Mouse (Mus musculus) ES-Bruce4 (cell line): ENCODE data around the gene Syt16. TPM values are rescaled to one million over a fixed set of nuclear protein-coding genes. Genes with fewer than 3 reads are reported as not detected.

ENCODE experiments used
- H3K27ac ChIP-seq: 2 replicates; pipeline ENCODE4 v1.5.1; 2012; ENCODE audit warnings: low read length, inconsistent platforms; ENCODE audit not compliant: insufficient read depth
- H3K27me3 ChIP-seq: 2 replicates; pipeline ENCODE4 v1.6.1; 2012; ENCODE audit warnings: mild to moderate bottlenecking, low read length, inconsistent platforms; ENCODE audit not compliant: control insufficient read depth, poor library complexity, insufficient read depth, severe bottlenecking
- H3K36me3 ChIP-seq: 2 replicates; pipeline ENCODE4 v1.6.1; 2012; ENCODE audit warnings: inconsistent platforms, mild to moderate bottlenecking, low read length, moderate library complexity; ENCODE audit not compliant: control insufficient read depth, poor library complexity, insufficient read depth, severe bottlenecking
- H3K4me1 ChIP-seq: one replicate; pipeline ENCODE4 v1.8.1; 2011; ENCODE audit warnings: low read length; ENCODE audit not compliant: control insufficient read depth, insufficient read depth
- H3K4me3 ChIP-seq: 2 replicates; pipeline ENCODE4 v1.5.1; 2011; ENCODE audit warnings: low read depth, mild to moderate bottlenecking, low read length
- H3K9ac ChIP-seq: 2 replicates; pipeline ENCODE4 v1.6.1; 2012; ENCODE audit warnings: low read depth, mild to moderate bottlenecking, inconsistent platforms; ENCODE audit not compliant: poor library complexity, severe bottlenecking
- H3K9me3 ChIP-seq: replicated peaks from 2 replicates; pipeline ENCODE4 v1.6.1; 2012; ENCODE audit warnings: mild to moderate bottlenecking, low read length, inconsistent platforms; ENCODE audit not compliant: control insufficient read depth, poor library complexity, insufficient read depth, severe bottlenecking
- CTCF ChIP-seq: IDR thresholded peaks from one replicate; pipeline ENCODE4 v1.8.1; 2011; ENCODE audit warnings: low read depth, low read length
- EP300 ChIP-seq: IDR thresholded peaks from 2 replicates; pipeline ENCODE4 v1.6.1; 2011; ENCODE audit warnings: low read depth, low read length; ENCODE audit not compliant: insufficient read depth
- POLR2A ChIP-seq: IDR thresholded peaks from one replicate; pipeline ENCODE4 v1.8.1; 2011; ENCODE audit warnings: low read length; ENCODE audit not compliant: insufficient read depth
- polyA plus RNA-seq: library from polyadenylated mRNA; stranded (reverse); fragments of >200 nt; gene quantifications from 2 replicates; pipeline ENCODE4 v1.2.4, GENCODE M21; 2011; ENCODE audit warnings: low read depth; ENCODE audit not compliant: missing spikeins, insufficient read depth, insufficient read length

Syt16 gene
- not detected in 2 replicates for polyA plus RNA-seq

DNA sequence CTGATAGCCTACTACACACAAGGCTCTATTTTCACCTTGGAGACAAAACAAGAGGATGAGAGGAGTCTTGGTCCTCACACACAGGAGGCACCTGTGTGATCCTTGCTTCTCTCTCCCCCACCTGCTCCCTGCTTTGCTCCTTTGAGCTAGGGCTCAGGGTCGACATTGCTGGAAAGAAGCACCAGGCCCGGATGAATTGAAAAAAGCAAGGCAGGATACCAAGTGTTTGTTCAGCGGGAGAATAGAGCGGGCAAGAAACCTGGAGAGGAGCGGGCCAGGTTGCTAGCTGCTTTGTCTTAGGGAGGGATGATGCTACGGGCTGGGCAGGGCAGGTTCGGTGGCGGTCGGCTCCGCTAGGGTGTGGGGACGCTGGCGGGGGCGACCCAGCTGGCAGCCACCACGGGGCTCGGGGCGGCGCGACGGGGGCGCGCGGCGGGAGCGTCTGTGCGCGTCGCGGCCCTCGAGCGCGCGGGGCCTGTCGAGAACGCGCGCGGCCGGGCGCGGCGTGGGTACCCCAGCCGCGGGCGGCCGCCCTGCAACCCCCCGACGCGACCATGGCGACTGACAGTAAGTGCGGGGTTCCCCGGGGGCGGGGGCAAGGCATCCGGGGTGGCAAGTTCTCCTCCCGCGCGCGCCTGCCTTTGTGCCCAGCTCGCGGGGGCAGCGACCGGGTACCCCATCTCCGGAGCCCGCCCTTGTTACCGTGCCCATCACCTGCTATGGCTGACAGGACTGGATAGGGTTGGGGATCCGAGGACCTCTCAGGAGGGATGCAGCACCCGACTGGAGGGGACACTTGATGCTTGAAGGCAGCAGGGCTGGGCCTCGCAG is at the start of gene Syt16:
Gene Syt16 (plus strand): TSS at position 365 of the 831 bp plus-strand sequence.
- no peak within 1 kb of the TSS for H3K27ac ChIP-seq
- no peaks in the 10 kb centered on the region for H3K36me3 ChIP-seq
- TF ChIP-seq CTCF (no peak), POLR2A (no peak), EP300 (no peak)
- H3K9me3 ChIP-seq: no peaks in the 10 kb centered on the region
- H3K27me3 ChIP-seq: peaks cover 4% of the 10 kb centered on the region
- H3K4me1 ChIP-seq: no peaks in the 10 kb centered on the region
- peak within 1 kb of the TSS; percentile 68 for H3K4me3 ChIP-seq
- H3K9ac ChIP-seq: peak within 1 kb of the TSS; percentile 35

DNA sequence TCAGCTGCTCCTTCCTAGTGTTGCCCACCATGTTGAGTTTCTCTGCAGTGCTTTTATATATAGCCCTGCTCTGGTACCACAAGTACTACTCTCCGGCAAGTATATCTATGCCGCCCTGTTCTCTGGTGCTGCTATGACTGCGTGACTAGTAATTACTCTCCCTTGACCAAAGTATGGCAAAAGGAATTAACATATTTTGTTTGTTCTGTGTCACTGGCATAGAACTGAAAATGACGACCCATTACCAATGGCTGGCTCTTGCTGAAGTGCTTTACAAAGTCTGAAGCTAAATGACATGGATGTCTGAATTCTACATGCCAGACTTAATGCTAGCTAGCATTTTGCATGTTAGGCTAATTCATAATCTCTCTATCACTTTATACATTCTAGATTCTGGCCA is 49.0 kb upstream of the Syt16 start:
- Histone ChIP-seq H3K9me3 (no peaks in the 10 kb centered on the region), H3K27ac (no peak overlapping the region), H3K27me3 (no peaks in the 10 kb centered on the region), H3K36me3 (peaks cover 10% of the 10 kb centered on the region), H3K9ac (no peak overlapping the region), H3K4me1 (no peaks in the 10 kb centered on the region), H3K4me3 (peak overlapping the region; percentile 44; the same call in 1 of the 2 replicates)
- TF ChIP-seq EP300 (no peak), POLR2A (no peak), CTCF (no peak)

DNA sequence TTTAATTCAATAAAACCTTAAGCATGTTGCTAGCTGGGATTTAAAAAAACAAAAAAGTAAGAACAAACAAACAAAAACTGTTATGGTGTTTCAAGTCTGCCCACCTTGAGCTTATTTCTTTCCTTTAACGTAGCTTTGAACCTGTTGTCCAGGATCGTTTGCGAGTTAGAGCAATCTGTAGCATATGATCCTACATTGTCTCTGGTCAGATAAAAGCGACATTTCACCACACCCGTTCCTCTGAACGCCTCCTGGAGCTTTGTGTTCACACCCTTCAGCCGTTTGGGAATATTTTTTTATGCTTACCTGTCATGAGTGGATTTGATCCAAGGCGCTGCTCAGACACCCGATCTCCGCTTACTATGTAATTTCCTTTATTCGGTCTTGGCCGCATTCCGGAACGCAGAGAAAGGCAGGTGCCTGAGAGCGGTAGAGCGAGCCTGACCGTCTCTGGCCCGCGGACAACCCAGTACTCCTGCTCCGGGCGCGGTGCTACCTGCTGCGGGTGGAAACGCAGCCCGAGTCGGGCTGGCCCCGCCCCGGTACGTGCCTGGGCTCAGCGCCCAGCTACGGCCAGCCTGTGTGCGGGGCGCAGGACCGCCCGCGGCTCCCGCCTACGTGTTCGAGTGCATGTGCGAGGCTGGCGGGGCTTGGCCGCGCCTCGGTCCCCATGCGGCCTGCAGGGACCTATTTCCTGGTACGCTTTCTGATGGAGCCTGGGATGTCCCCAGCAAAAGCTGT is 48.0 kb upstream of the Syt16 start:
- H3K9me3 ChIP-seq: no peaks in the 10 kb centered on the region
- peaks cover 3% of the 10 kb centered on the region for H3K36me3 ChIP-seq
- H3K9ac ChIP-seq: peak overlapping the region; percentile 80
- peak overlapping the region; percentile 57 for H3K4me3 ChIP-seq
- H3K27me3 ChIP-seq: no peaks in the 10 kb centered on the region
- TF ChIP-seq EP300 (peak; percentile 58; the same call in 1 of the 2 replicates), POLR2A (no peak), CTCF (no peak)
- H3K27ac ChIP-seq: no peak overlapping the region
- H3K4me1 ChIP-seq: no peaks in the 10 kb centered on the region

DNA sequence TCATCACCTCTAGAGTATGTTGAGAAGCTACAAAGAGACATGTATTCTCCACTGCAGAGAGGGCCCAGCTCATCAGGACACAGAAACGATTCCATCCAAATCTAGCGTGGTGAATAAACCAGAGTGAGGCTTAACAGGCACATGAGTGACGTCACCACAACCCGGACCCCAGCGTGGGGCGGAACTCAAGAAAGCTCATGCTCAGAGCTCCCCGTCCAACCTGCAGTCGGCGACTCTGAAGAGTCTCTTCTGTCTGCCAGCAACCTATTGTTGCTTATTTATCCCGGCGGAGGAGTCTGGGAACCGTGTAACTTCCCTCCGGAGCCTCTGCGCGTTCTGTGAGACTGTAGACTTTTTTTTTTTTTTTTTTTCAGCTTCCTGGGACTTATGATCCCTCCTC is 44.6 kb upstream of the Syt16 start:
- H3K27me3 ChIP-seq: no peaks in the 10 kb centered on the region
- TF ChIP-seq CTCF (no peak), EP300 (no peak), POLR2A (no peak)
- no peaks in the 10 kb centered on the region for H3K9me3 ChIP-seq
- H3K36me3 ChIP-seq: no peaks in the 10 kb centered on the region
- no peaks in the 10 kb centered on the region for H3K4me1 ChIP-seq
- no peak overlapping the region for H3K27ac ChIP-seq
- no peak overlapping the region for H3K4me3 ChIP-seq
- no peak overlapping the region for H3K9ac ChIP-seq

DNA sequence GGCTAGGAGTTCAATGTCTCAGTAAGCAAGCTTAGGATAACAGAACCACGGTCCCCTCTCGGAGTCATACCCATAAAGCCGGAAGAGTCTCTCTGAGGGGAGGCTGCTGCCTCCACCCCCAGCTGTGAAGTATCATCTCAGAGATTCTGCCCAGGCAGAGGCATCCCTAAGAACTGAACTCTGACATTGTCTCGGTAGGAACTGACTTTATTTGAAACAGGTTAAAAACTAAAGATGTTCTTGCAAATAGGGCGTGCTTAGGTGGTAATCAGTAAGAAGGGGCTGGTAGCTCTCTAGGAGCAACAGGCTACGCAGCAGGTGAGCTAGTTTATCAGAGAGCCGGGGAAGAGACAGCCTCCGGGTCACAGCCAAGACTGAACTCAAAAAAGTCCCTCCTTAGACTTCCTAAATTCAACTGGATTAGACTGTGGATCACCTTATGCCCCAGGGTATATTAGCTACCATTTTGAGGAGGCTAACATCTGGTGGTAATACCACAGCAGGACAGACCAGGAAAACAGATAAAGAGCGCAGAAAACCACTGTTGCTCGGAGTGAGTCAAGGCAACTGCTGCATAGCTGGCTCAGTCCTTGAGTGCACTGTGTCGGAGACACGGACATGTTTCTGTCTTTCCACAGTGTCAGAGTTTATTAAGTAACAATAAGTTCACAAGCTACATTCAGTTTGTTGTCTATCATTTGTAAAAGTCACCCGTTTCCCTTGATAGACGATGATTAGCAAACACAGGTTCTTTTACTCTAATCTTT is 43.9 kb upstream of the Syt16 start:
- H3K27me3 ChIP-seq: no peaks in the 10 kb centered on the region
- no peak overlapping the region for H3K27ac ChIP-seq
- H3K4me3 ChIP-seq: peak overlapping the region; percentile 25; the same call in 1 of the 2 replicates
- H3K9me3 ChIP-seq: no peaks in the 10 kb centered on the region
- no peak for TF ChIP-seq CTCF
- no peak for TF ChIP-seq EP300
- TF ChIP-seq POLR2A: no peak
- H3K4me1 ChIP-seq: no peaks in the 10 kb centered on the region
- no peak overlapping the region; the same call in 1 of the 2 replicates for H3K9ac ChIP-seq
- H3K36me3 ChIP-seq: no peaks in the 10 kb centered on the region
